Mouse (Mus musculus): ENCODE measurements around the gene Vipas39. TPM values are rescaled to one million over a fixed set of nuclear protein-coding genes. Genes with fewer than 3 reads are reported as not detected.

The Vipas39 gene
- polyA plus RNA-seq, 1 experiment from 2014 or later = 65.6 TPM

DNA sequence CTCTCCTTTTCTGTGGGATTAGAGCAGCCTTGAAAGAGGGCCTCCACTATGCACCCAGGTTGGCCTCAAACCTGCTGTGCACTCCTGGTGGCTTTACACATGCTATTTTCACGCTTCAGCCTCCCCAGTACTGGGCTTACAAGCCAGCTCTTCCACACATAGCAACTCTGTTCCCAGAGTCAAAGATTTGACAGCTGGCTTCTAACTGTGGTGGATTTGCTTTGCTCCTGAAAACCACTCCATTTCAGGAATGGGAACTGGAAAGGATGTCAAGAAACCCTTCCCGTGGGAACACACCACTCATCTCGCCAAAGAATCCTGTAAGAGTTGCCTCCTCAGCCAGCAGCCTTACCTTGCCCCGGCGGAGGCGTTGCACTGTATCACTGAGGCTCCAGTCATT is 12.2 kb downstream of the Vipas39 start:
- WGBS = 92% methylated on average over 6 of the region's 6 CpGs
- no peak for DNase-seq (ENCODE audit: low spot score)
- Histone ChIP-seq H3K4me3 (ENCODE audit: low read depth, low read length) (no peak overlapping the region), H3K9me3 (ENCODE audit: control insufficient read depth, low read length) (no peaks in the 10 kb centered on the region), H3K4me2 (replicated peaks; ENCODE audit: low read depth, low read length) (no peak overlapping the region), H3K4me1 (replicated peaks; ENCODE audit: control insufficient read depth, insufficient read depth, low read length) (no peaks in the 10 kb centered on the region), H3K9ac (ENCODE audit: low read depth, low read length) (no peak overlapping the region), H3K27ac (ENCODE audit: low read depth, low read length) (no peak overlapping the region), H3K27me3 (ENCODE audit: control insufficient read depth, insufficient read depth, low read length) (no peaks in the 10 kb centered on the region), H3K36me3 (ENCODE audit: control insufficient read depth, insufficient read depth, low read length) (peaks cover 20% of the 10 kb centered on the region)
- no peak for ATAC-seq (ENCODE audit: low FRiP score)

GRCm38 (mm10) chr12:87250161-87250560 is 15.9 kb downstream of the Vipas39 start:
- Histone ChIP-seq H3K4me1 (replicated peaks; ENCODE audit: control insufficient read depth, insufficient read depth, low read length) (no peaks in the 10 kb centered on the region), H3K27ac (ENCODE audit: low read depth, low read length) (no peak overlapping the region), H3K9me3 (ENCODE audit: control insufficient read depth, low read length) (no peaks in the 10 kb centered on the region), H3K4me2 (replicated peaks; ENCODE audit: low read depth, low read length) (no peak overlapping the region), H3K9ac (ENCODE audit: low read depth, low read length) (no peak overlapping the region), H3K4me3 (ENCODE audit: low read depth, low read length) (no peak overlapping the region), H3K27me3 (ENCODE audit: control insufficient read depth, insufficient read depth, low read length) (no peaks in the 10 kb centered on the region), H3K36me3 (ENCODE audit: control insufficient read depth, insufficient read depth, low read length) (peaks cover 11% of the 10 kb centered on the region)
- 88% methylated on average over 6 of the region's 6 CpGs for WGBS
- no peak for ATAC-seq (ENCODE audit: low FRiP score)
- no peak for DNase-seq (ENCODE audit: low spot score)

- H3K27me3 ChIP-seq (ENCODE audit: control insufficient read depth, insufficient read depth, low read length) = no peaks in the 10 kb centered on the region
- H3K9ac ChIP-seq (ENCODE audit: low read depth, low read length) = no peak within 1 kb of the TSS
- H3K4me2 ChIP-seq (replicated peaks; ENCODE audit: low read depth, low read length) = no peak within 1 kb of the TSS
- H3K27ac ChIP-seq (ENCODE audit: low read depth, low read length) = no peak within 1 kb of the TSS
- DNase-seq (ENCODE audit: low spot score) (no peak), ATAC-seq (ENCODE audit: low FRiP score) (no peak)
- H3K36me3 ChIP-seq (ENCODE audit: control insufficient read depth, insufficient read depth, low read length) = no peaks in the 10 kb centered on the region; the same call in 1 of the 2 replicates
- no peaks in the 10 kb centered on the region for H3K4me1 ChIP-seq (replicated peaks; ENCODE audit: control insufficient read depth, insufficient read depth, low read length)
- 93% methylated on average over 1 of the region's 1 CpGs for WGBS
- H3K9me3 ChIP-seq (ENCODE audit: control insufficient read depth, low read length) = no peaks in the 10 kb centered on the region
- no peak within 1 kb of the TSS for H3K4me3 ChIP-seq (ENCODE audit: low read depth, low read length)
Measured at GRCm38 (mm10) chr12:87238632-87239031, 27.4 kb downstream of the Vipas39 start, which contains the start of gene Noxred1. Noxred1 (minus strand) TSS chr12:87238732.

- no peak for DNase-seq (ENCODE audit: low spot score)
- WGBS = 90% methylated on average over 5 of the region's 5 CpGs
Measured at GRCm38 (mm10) chr12:87236882-87237483, 29.1 kb downstream of the Vipas39 start.

DNA sequence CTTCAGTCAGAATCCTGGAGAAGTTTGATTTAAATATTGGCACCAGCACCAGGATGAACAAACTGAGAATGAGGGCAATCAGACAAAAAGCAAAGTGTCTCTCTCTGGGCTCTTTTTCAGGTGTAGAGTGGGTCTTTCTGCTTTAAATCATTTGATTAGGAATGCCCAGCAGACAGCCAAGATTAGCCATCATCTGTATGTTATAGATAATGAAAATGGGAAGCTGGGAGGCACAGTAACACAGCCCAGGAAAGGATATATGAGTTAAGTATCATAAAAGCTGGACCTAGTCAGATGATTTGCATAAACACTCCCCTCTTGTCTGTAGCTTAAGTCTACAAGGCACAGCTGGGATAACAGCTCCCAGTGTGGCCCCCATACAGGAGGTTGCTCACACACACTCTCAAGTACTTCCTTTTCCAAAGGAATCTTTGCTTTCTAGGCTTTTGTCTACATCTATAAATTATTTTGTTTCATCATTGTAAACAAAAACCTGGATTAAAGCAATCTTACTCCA is 35.6 kb downstream of the Vipas39 start:
- Histone ChIP-seq H3K4me2 (replicated peaks; ENCODE audit: low read depth, low read length) (no peak overlapping the region), H3K4me3 (ENCODE audit: low read depth, low read length) (no peak overlapping the region), H3K27me3 (ENCODE audit: control insufficient read depth, insufficient read depth, low read length) (no peaks in the 10 kb centered on the region), H3K36me3 (ENCODE audit: control insufficient read depth, insufficient read depth, low read length) (no peaks in the 10 kb centered on the region), H3K27ac (ENCODE audit: low read depth, low read length) (no peak overlapping the region), H3K4me1 (replicated peaks; ENCODE audit: control insufficient read depth, insufficient read depth, low read length) (no peaks in the 10 kb centered on the region), H3K9me3 (ENCODE audit: control insufficient read depth, low read length) (no peaks in the 10 kb centered on the region), H3K9ac (ENCODE audit: low read depth, low read length) (no peak overlapping the region)
- ATAC-seq (ENCODE audit: low FRiP score) = no peak
- DNase-seq (ENCODE audit: low spot score) = no peak

More at GRCm38 (mm10) chr12:87236882-87237483, 29.1 kb downstream of the Vipas39 start:
- Histone ChIP-seq H3K27ac (ENCODE audit: low read depth, low read length) (no peak overlapping the region), H3K9me3 (ENCODE audit: control insufficient read depth, low read length) (no peaks in the 10 kb centered on the region), H3K4me2 (replicated peaks; ENCODE audit: low read depth, low read length) (no peak overlapping the region), H3K36me3 (ENCODE audit: control insufficient read depth, insufficient read depth, low read length) (no peaks in the 10 kb centered on the region; the same call in 1 of the 2 replicates), H3K27me3 (ENCODE audit: control insufficient read depth, insufficient read depth, low read length) (no peaks in the 10 kb centered on the region), H3K9ac (ENCODE audit: low read depth, low read length) (no peak overlapping the region), H3K4me3 (ENCODE audit: low read depth, low read length) (no peak overlapping the region), H3K4me1 (replicated peaks; ENCODE audit: control insufficient read depth, insufficient read depth, low read length) (no peaks in the 10 kb centered on the region)
- no peak for ATAC-seq (ENCODE audit: low FRiP score)

- Histone ChIP-seq H3K9me3 (ENCODE audit: control insufficient read depth, low read length) (no peaks in the 10 kb centered on the region), H3K9ac (ENCODE audit: low read depth, low read length) (no peak overlapping the region), H3K27me3 (ENCODE audit: control insufficient read depth, insufficient read depth, low read length) (no peaks in the 10 kb centered on the region), H3K4me1 (replicated peaks; ENCODE audit: control insufficient read depth, insufficient read depth, low read length) (no peaks in the 10 kb centered on the region), H3K4me2 (replicated peaks; ENCODE audit: low read depth, low read length) (no peak overlapping the region), H3K4me3 (ENCODE audit: low read depth, low read length) (no peak overlapping the region), H3K36me3 (ENCODE audit: control insufficient read depth, insufficient read depth, low read length) (no peaks in the 10 kb centered on the region), H3K27ac (ENCODE audit: low read depth, low read length) (no peak overlapping the region)
- DNase-seq (ENCODE audit: low spot score) (no peak), ATAC-seq (ENCODE audit: low FRiP score) (no peak)
- WGBS = 90% methylated on average over 2 of the region's 2 CpGs
Measured at GRCm38 (mm10) chr12:87229633-87230032, 36.4 kb downstream of the Vipas39 start.

GRCm38 (mm10) chr12:87226801-87227200 is 39.3 kb downstream of the Vipas39 start:
- Histone ChIP-seq H3K27me3 (ENCODE audit: control insufficient read depth, insufficient read depth, low read length) (no peaks in the 10 kb centered on the region), H3K27ac (ENCODE audit: low read depth, low read length) (no peak overlapping the region), H3K36me3 (ENCODE audit: control insufficient read depth, insufficient read depth, low read length) (no peaks in the 10 kb centered on the region), H3K4me2 (replicated peaks; ENCODE audit: low read depth, low read length) (no peak overlapping the region), H3K9ac (ENCODE audit: low read depth, low read length) (no peak overlapping the region), H3K4me3 (ENCODE audit: low read depth, low read length) (no peak overlapping the region), H3K4me1 (replicated peaks; ENCODE audit: control insufficient read depth, insufficient read depth, low read length) (no peaks in the 10 kb centered on the region), H3K9me3 (ENCODE audit: control insufficient read depth, low read length) (no peaks in the 10 kb centered on the region)
- 82% methylated on average over 7 of the region's 7 CpGs for WGBS
- no peak for DNase-seq (ENCODE audit: low spot score)
- ATAC-seq (ENCODE audit: low FRiP score) = no peak

GRCm38 (mm10) chr12:87224950-87225349 is 41.1 kb downstream of the Vipas39 start:
- H3K27ac ChIP-seq (ENCODE audit: low read depth, low read length) = no peak overlapping the region
- H3K4me3 ChIP-seq (ENCODE audit: low read depth, low read length) = no peak overlapping the region
- H3K4me2 ChIP-seq (replicated peaks; ENCODE audit: low read depth, low read length) = no peak overlapping the region
- ATAC-seq (ENCODE audit: low FRiP score) (no peak), DNase-seq (ENCODE audit: low spot score) (no peak)
- no peaks in the 10 kb centered on the region for H3K27me3 ChIP-seq (ENCODE audit: control insufficient read depth, insufficient read depth, low read length)
- WGBS = 71% methylated on average over 10 of the region's 10 CpGs
- H3K36me3 ChIP-seq (ENCODE audit: control insufficient read depth, insufficient read depth, low read length) = no peaks in the 10 kb centered on the region
- no peaks in the 10 kb centered on the region for H3K9me3 ChIP-seq (ENCODE audit: control insufficient read depth, low read length)
- no peaks in the 10 kb centered on the region for H3K4me1 ChIP-seq (replicated peaks; ENCODE audit: control insufficient read depth, insufficient read depth, low read length)
- H3K9ac ChIP-seq (ENCODE audit: low read depth, low read length) = no peak overlapping the region

GRCm38 (mm10) chr12:87219362-87219761 is 46.7 kb downstream of the Vipas39 start:
- no peak overlapping the region for H3K27ac ChIP-seq (ENCODE audit: low read depth, low read length)
- WGBS = 78% methylated on average over 7 of the region's 7 CpGs
- no peaks in the 10 kb centered on the region for H3K27me3 ChIP-seq (ENCODE audit: control insufficient read depth, insufficient read depth, low read length)
- H3K4me2 ChIP-seq (replicated peaks; ENCODE audit: low read depth, low read length) = no peak overlapping the region
- no peaks in the 10 kb centered on the region for H3K4me1 ChIP-seq (replicated peaks; ENCODE audit: control insufficient read depth, insufficient read depth, low read length)
- no peak overlapping the region for H3K9ac ChIP-seq (ENCODE audit: low read depth, low read length)
- DNase-seq (ENCODE audit: low spot score) (no peak), ATAC-seq (ENCODE audit: low FRiP score) (no peak)
- H3K36me3 ChIP-seq (ENCODE audit: control insufficient read depth, insufficient read depth, low read length) = no peaks in the 10 kb centered on the region
- no peaks in the 10 kb centered on the region for H3K9me3 ChIP-seq (ENCODE audit: control insufficient read depth, low read length)
- H3K4me3 ChIP-seq (ENCODE audit: low read depth, low read length) = no peak overlapping the region

Measured in hindbrain, embryonic 11.5 days (tissue).